ENCODE assay signal across 20 mouse cellular contexts in the genomic region with DNA sequence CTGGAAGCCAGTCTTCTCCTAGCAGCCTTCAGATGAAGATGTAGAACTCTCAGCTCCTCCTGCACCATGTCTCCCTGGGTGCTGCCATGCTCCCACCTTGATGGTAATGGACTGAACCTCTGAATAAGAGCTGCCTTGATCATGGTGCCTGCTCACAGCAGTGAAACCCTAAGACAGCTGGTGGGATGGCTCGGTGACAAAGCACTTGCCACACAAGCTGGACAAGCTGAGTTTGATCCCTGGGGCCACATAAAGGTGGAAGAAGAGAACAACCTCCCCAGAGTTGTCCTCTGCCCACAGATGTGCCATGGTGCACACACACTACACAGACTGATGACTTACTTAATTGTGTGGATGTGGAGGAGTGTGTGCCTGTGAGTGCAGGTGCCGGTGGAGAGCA. TPM values are rescaled to one million over a fixed set of nuclear protein-coding genes. Genes with fewer than 3 reads are reported as not detected.
"Had no signal": no experiment of that assay in that cellular context is flagged by ENCODE, and none has a peak within 500 bp of the region (broad histone marks: within the 10 kb centered on the region; RNA-seq: fewer than 3 reads in every experiment).

No protein-coding gene starts in this region.

- DNase-seq: lung, adult 18-20 months; lung, embryonic 14.5 days; lung, postnatal 10 days; lung, postnatal 4 days; midbrain, embryonic 14.5 days; retina, postnatal 1 day; right cerebral cortex, adult 18-20 months; right cerebral cortex, postnatal 25 days; right cerebral cortex, postnatal 4 days; spleen, adult 18-20 months; thymus, adult 18-20 months; thymus, postnatal 14 days; thymus, postnatal 36 days had no signal

- H3K4me3 ChIP-seq: midbrain, embryonic 10.5 days; midbrain, embryonic 12.5 days; myocyte; neural tube, embryonic 13.5 days; neural tube, embryonic 15.5 days had no signal

- H3K27ac ChIP-seq: midbrain, embryonic 10.5 days; midbrain, embryonic 12.5 days; neural tube, embryonic 13.5 days; neural tube, embryonic 15.5 days had no signal

- H3K4me1 ChIP-seq: midbrain, embryonic 10.5 days; midbrain, embryonic 12.5 days; neural tube, embryonic 13.5 days; neural tube, embryonic 15.5 days had no signal

- H3K36me3 ChIP-seq: midbrain, embryonic 10.5 days; midbrain, embryonic 12.5 days; neural tube, embryonic 13.5 days; neural tube, embryonic 15.5 days had no signal

- H3K27me3 ChIP-seq: midbrain, embryonic 12.5 days; neural tube, embryonic 13.5 days; neural tube, embryonic 15.5 days had no signal

- H3K9me3 ChIP-seq: midbrain, embryonic 10.5 days; midbrain, embryonic 12.5 days; neural tube, embryonic 13.5 days; neural tube, embryonic 15.5 days had no signal

RNA-seq across cellular contexts. Expression of gene Fam228a, which starts 49.8 kb away (rescaled TPM):
- polyA plus RNA-seq: myocyte; neural tube, embryonic 11.5 days; small intestine, adult 2 months had no signal
